18 mouse cellular contexts compared by ENCODE assay signal in genomic region chr7:144918823-144919222, GRCm38 (mm10). TPM values are rescaled to one million over a fixed set of nuclear protein-coding genes. Genes with fewer than 3 reads are reported as not detected.
DNase-seq lines count a peak whose midpoint lies in the region; ATAC-seq and TF ChIP-seq lines count a peak whose summit lies in the region.
"Had no signal": no experiment of that assay in that cellular context is flagged by ENCODE, and none has a peak within 500 bp of the region (broad histone marks: within the 10 kb centered on the region; RNA-seq: fewer than 3 reads in every experiment).

No protein-coding gene starts in this region.

- H3K9me3 ChIP-seq in kidney, postnatal 0 days (replicated peaks; ENCODE audit: low read length) = no peaks in the 10 kb centered on the region
- H3K9me3 ChIP-seq in midbrain, postnatal 0 days (ENCODE audit: low read length) = no peaks in the 10 kb centered on the region
- no peaks in the 10 kb centered on the region for H3K9me3 ChIP-seq in midbrain, embryonic 15.5 days
- H3K9me3 ChIP-seq: forebrain, embryonic 15.5 days; kidney, embryonic 15.5 days; liver, embryonic 13.5 days had no signal

- H3K9ac ChIP-seq in kidney, postnatal 0 days (ENCODE audit: low read depth, low read length) = no peak overlapping the region
- H3K9ac ChIP-seq in midbrain, postnatal 0 days (replicated peaks; ENCODE audit: low read length, poor library complexity, severe bottlenecking) = no peak overlapping the region
- no peak overlapping the region for H3K9ac ChIP-seq in midbrain, embryonic 15.5 days
- H3K9ac ChIP-seq: forebrain, embryonic 15.5 days; kidney, embryonic 15.5 days; liver, embryonic 13.5 days had no signal

- no peaks in the 10 kb centered on the region for H3K27me3 ChIP-seq in kidney, postnatal 0 days (ENCODE audit: insufficient read depth, low read length)
- H3K27me3 ChIP-seq in midbrain, postnatal 0 days (ENCODE audit: insufficient read depth, low read length) = no peaks in the 10 kb centered on the region
- H3K27me3 ChIP-seq in midbrain, embryonic 15.5 days (replicated peaks) = no peaks in the 10 kb centered on the region
- H3K27me3 ChIP-seq: forebrain, embryonic 15.5 days; kidney, embryonic 15.5 days; liver, embryonic 13.5 days had no signal

- no peak overlapping the region for H3K27ac ChIP-seq in kidney, postnatal 0 days
- H3K27ac ChIP-seq in midbrain, postnatal 0 days (ENCODE audit: low read depth, low read length) = no peak overlapping the region
- H3K27ac ChIP-seq in midbrain, embryonic 15.5 days = no peak overlapping the region
- no peak overlapping the region for H3K27ac ChIP-seq in bone marrow, adult 2 months (ENCODE audit: control insufficient read depth, insufficient read depth, low read depth, low read length, poor library complexity)
- H3K27ac ChIP-seq: forebrain, embryonic 15.5 days; kidney, embryonic 15.5 days; liver, embryonic 13.5 days had no signal

- H3K4me1 ChIP-seq in kidney, postnatal 0 days (replicated peaks; ENCODE audit: insufficient read depth, low read length) = peaks cover 6% of the 10 kb centered on the region
- H3K4me1 ChIP-seq in midbrain, postnatal 0 days (ENCODE audit: insufficient read depth, low read length) = peaks cover 4% of the 10 kb centered on the region; the same call in 1 of the 2 replicates
- peaks cover 15% of the 10 kb centered on the region for H3K4me1 ChIP-seq in midbrain, embryonic 15.5 days
- H3K4me1 ChIP-seq in bone marrow, adult 2 months (ENCODE audit: control insufficient read depth, insufficient read depth, low read length) = no peaks in the 10 kb centered on the region; the same call in 1 of the 2 replicates

- no peak overlapping the region for H3K4me2 ChIP-seq in kidney, postnatal 0 days (ENCODE audit: low read length)
- no peak overlapping the region for H3K4me2 ChIP-seq in midbrain, postnatal 0 days (ENCODE audit: low read depth, low read length, poor library complexity, severe bottlenecking)
- H3K4me2 ChIP-seq in midbrain, embryonic 15.5 days = no peak overlapping the region
- H3K4me2 ChIP-seq: forebrain, embryonic 15.5 days; kidney, embryonic 15.5 days; liver, embryonic 13.5 days had no signal

- H3K36me3 ChIP-seq in kidney, postnatal 0 days (ENCODE audit: insufficient read depth, low read length) = peaks cover 18% of the 10 kb centered on the region; the same call in 1 of the 2 replicates
- H3K36me3 ChIP-seq in midbrain, postnatal 0 days (ENCODE audit: insufficient read depth, low read length) = peaks cover 34% of the 10 kb centered on the region
- H3K36me3 ChIP-seq in midbrain, embryonic 15.5 days (replicated peaks) = peaks cover 19% of the 10 kb centered on the region; the same call in 1 of the 2 replicates

- 81% methylated on average over 1 of the region's 1 CpGs for WGBS in kidney, postnatal 0 days
- 79% methylated on average over 1 of the region's 1 CpGs for WGBS in midbrain, postnatal 0 days
- 63% methylated on average over 1 of the region's 1 CpGs for WGBS in midbrain, embryonic 15.5 days
- WGBS in bone marrow, adult 2 months = 89% methylated on average over 1 of the region's 1 CpGs

- no peak for DNase-seq in kidney, postnatal 0 days (ENCODE audit: low spot score)
- DNase-seq in kidney, postnatal 4 days = no peak
- no peak for DNase-seq in midbrain, postnatal 0 days (ENCODE audit: low spot score)
- DNase-seq in B cell, adult 2 months = no peak
- DNase-seq in right cerebral cortex, postnatal 14 days = no peak
- DNase-seq: adrenal gland, adult 8-10 months; cerebellum, adult 8-10 months; gastrocnemius, postnatal 10 days; heart, postnatal 36 days; layer of hippocampus, adult 9-11 months; liver, embryonic 13.5 days; midbrain, embryonic 14.5 days had no signal

- ATAC-seq in kidney, postnatal 0 days (replicated peaks; ENCODE audit: low FRiP score, low read depth) = no peak
- no peak for ATAC-seq in midbrain, postnatal 0 days (ENCODE audit: low FRiP score)
- no peak for ATAC-seq in midbrain, embryonic 15.5 days (replicated peaks)
- ATAC-seq: forebrain, embryonic 15.5 days had no signal

- no peak for TF ChIP-seq POLR2A in bone marrow, adult 2 months (IDR thresholded peaks at IDR 0.05; ENCODE audit: borderline replicate concordance, control insufficient read depth, low read depth, low read length)

- TF ChIP-seq CTCF in kidney, postnatal 0 days (IDR thresholded peaks at IDR 0.05; ENCODE audit: low read depth) = peak; percentile 57
- peak; percentile 68 for TF ChIP-seq CTCF in midbrain, postnatal 0 days (IDR thresholded peaks at IDR 0.05)
- TF ChIP-seq CTCF in bone marrow, adult 2 months (IDR thresholded peaks at IDR 0.05; ENCODE audit: control insufficient read depth, insufficient read depth, low read length) = peak; percentile 36; the same call in 1 of the 2 replicates

- H3K4me3 ChIP-seq in kidney, postnatal 0 days (replicated peaks; ENCODE audit: low read depth, low read length) = no peak overlapping the region
- no peak overlapping the region for H3K4me3 ChIP-seq in midbrain, postnatal 0 days (ENCODE audit: low read depth, low read length)
- H3K4me3 ChIP-seq in midbrain, embryonic 15.5 days = no peak overlapping the region
- no peak overlapping the region for H3K4me3 ChIP-seq in bone marrow, adult 2 months (replicated peaks; ENCODE audit: control insufficient read depth, low read depth, low read length)
- H3K4me3 ChIP-seq: forebrain, embryonic 15.5 days; kidney, embryonic 15.5 days; liver, embryonic 13.5 days had no signal

RNA-seq across cellular contexts. Expression of gene LTO1, which starts 3.9 kb away (rescaled TPM):
- 22.4 and 25.9 TPM in 2 replicates for polyA plus RNA-seq in kidney, postnatal 0 days (2015; fragmentation: Nextera tagmentation; extraction: Ambion mirVana)
- 19.2 and 19.8 TPM in 2 replicates for total RNA-seq in midbrain, postnatal 0 days (2014; rRNA removed)
- polyA plus RNA-seq in midbrain, postnatal 0 days (2015; fragmentation: Nextera tagmentation; extraction: Ambion mirVana) = 17.9 and 18.9 TPM in 2 replicates
- 32.2 and 33.6 TPM in 2 replicates for polyA plus RNA-seq in midbrain, embryonic 15.5 days (2015; fragmentation: Nextera tagmentation; extraction: Ambion mirVana)
- polyA plus RNA-seq in bone marrow, adult 2 months (2011; ENCODE audit: insufficient read depth, insufficient read length, low replicate concordance, missing spikeins) = 8.8 and 25.8 TPM in 2 replicates

RNA-seq across cellular contexts. Expression of gene Ccnd1, which starts 20.9 kb away (rescaled TPM):
- polyA plus RNA-seq in kidney, postnatal 0 days (2015; fragmentation: Nextera tagmentation; extraction: Ambion mirVana) = 212 and 227 TPM in 2 replicates
- 26.3 and 32.8 TPM in 2 replicates for total RNA-seq in midbrain, postnatal 0 days (2014; rRNA removed)
- 17.9 and 18.5 TPM in 2 replicates for polyA plus RNA-seq in midbrain, postnatal 0 days (2015; fragmentation: Nextera tagmentation; extraction: Ambion mirVana)
- 39.4 and 40.8 TPM in 2 replicates for polyA plus RNA-seq in midbrain, embryonic 15.5 days (2015; fragmentation: Nextera tagmentation; extraction: Ambion mirVana)
- polyA plus RNA-seq in bone marrow, adult 2 months (2011; ENCODE audit: insufficient read depth, insufficient read length, low replicate concordance, missing spikeins) = 2.7 and 10.0 TPM in 2 replicates

RNA-seq across cellular contexts. Expression of gene Fgf15, which starts 22.5 kb away (rescaled TPM):
- polyA plus RNA-seq in kidney, postnatal 0 days (2015; fragmentation: Nextera tagmentation; extraction: Ambion mirVana) = 0.87 and 0.92 TPM in 2 replicates
- total RNA-seq in midbrain, postnatal 0 days (2014; rRNA removed) = 7.9 and 9.3 TPM in 2 replicates
- 3.8 and 5.1 TPM in 2 replicates for polyA plus RNA-seq in midbrain, postnatal 0 days (2015; fragmentation: Nextera tagmentation; extraction: Ambion mirVana)
- 26.7 and 26.8 TPM in 2 replicates for polyA plus RNA-seq in midbrain, embryonic 15.5 days (2015; fragmentation: Nextera tagmentation; extraction: Ambion mirVana)
- not detected in 2 replicates for polyA plus RNA-seq in bone marrow, adult 2 months (2011; ENCODE audit: insufficient read depth, insufficient read length, low replicate concordance, missing spikeins)
- total RNA-seq: gastrocnemius, postnatal 10 days; heart, adult 8-10 months; heart, postnatal 36 days; left cerebral cortex, postnatal 14 days had no signal
